Mouse (Mus musculus): ENCODE measurements around the gene Usb1. TPM values are rescaled to one million over a fixed set of nuclear protein-coding genes. Genes with fewer than 3 reads are reported as not detected.

The Usb1 gene
- total RNA-seq (2021): 10 to 100 TPM in 1 of 2 experiments, 1 to 10 TPM in 1; 9.8 to 13.1 TPM
- long read RNA-seq, experiment 1, transcript Usb1-201 (7 exons, 1,758 nt): major isoform, 10 of 11 reads
- long read RNA-seq, experiment 1, partial matches to known transcripts: 0 of 11 reads
- long read RNA-seq, experiment 1, other reads (novel, unspliced or antisense): 1 of 11 reads
- long read RNA-seq, experiment 2, partial matches to known transcripts: 0 of 8 reads
- long read RNA-seq, experiment 2, other reads (novel, unspliced or antisense): 3 of 8 reads

GRCm38 (mm10) chr8:95331720-95332436, at the start of gene Usb1, which contains the start of gene Zfp319:
Gene Usb1 (plus strand): TSS chr8:95332284.
Gene Zfp319 (minus strand): TSS chr8:95331950.
- Histone ChIP-seq H3K4me3 (peak within 1 kb of the TSS; percentile 96), H3K27ac (peak within 1 kb of the TSS; percentile 97)
- TF ChIP-seq CTCF (conservative IDR thresholded peaks at IDR 0.05): peak; percentile 74
- DNase-seq (ENCODE audit: low spot score in 2 of 2): peak; percentile 89 to 93

GRCm38 (mm10) chr8:95289066-95289650, 42.9 kb upstream of the Usb1 start:
- no peak overlapping the region for H3K4me3 ChIP-seq
- TF ChIP-seq CTCF (conservative IDR thresholded peaks at IDR 0.05): no peak

GRCm38 (mm10) chr8:95293172-95293571, 38.9 kb upstream of the Usb1 start:
- Histone ChIP-seq H3K4me3 (peak overlapping the region; percentile 39), H3K27ac (0 out of 2 replicates have a peak overlapping the region, but pooled peaks have one; percentile 29)
- DNase-seq (ENCODE audit: low spot score in 2 of 2): peak; percentile 21 to 37

More at GRCm38 (mm10) chr8:95289066-95289650, 42.9 kb upstream of the Usb1 start:
- DNase-seq (ENCODE audit: low spot score in 2 of 2): no peak
- H3K27ac ChIP-seq: no peak overlapping the region

GRCm38 (mm10) chr8:95293891-95294290, 38.2 kb upstream of the Usb1 start:
- H3K4me3 ChIP-seq: peak overlapping the region; percentile 39; the same call in 1 of the 2 replicates
- 0 out of 2 replicates have a peak overlapping the region, but pooled peaks have one; percentile 29 for H3K27ac ChIP-seq
- DNase-seq (ENCODE audit: low spot score in 2 of 2): no peak
- no peak for TF ChIP-seq CTCF (conservative IDR thresholded peaks at IDR 0.05)

More at GRCm38 (mm10) chr8:95293172-95293571, 38.9 kb upstream of the Usb1 start:
- TF ChIP-seq CTCF (conservative IDR thresholded peaks at IDR 0.05): no peak

- Histone ChIP-seq H3K4me3 (no peak overlapping the region), H3K27ac (no peak overlapping the region)
- peak; percentile 87 for TF ChIP-seq CTCF (conservative IDR thresholded peaks at IDR 0.05)
- no peak for DNase-seq (ENCODE audit: low spot score in 2 of 2)
These were observed 29.7 kb upstream of the Usb1 start for GRCm38 (mm10) chr8:95302410-95302809.

GRCm38 (mm10) chr8:95305526-95305925, 26.6 kb upstream of the Usb1 start:
- TF ChIP-seq CTCF (conservative IDR thresholded peaks at IDR 0.05): no peak
- no peak overlapping the region for H3K27ac ChIP-seq
- no peak for DNase-seq (ENCODE audit: low spot score in 2 of 2)
- H3K4me3 ChIP-seq: no peak overlapping the region

GRCm38 (mm10) chr8:95306431-95306830, 25.7 kb upstream of the Usb1 start, which contains the start of gene Cngb1:
Gene Cngb1 (minus strand): TSS chr8:95306585.
- no peak for DNase-seq (ENCODE audit: low spot score in 2 of 2)
- no peak for TF ChIP-seq CTCF (conservative IDR thresholded peaks at IDR 0.05)
- H3K27ac ChIP-seq: no peak within 1 kb of the TSS
- no peak within 1 kb of the TSS for H3K4me3 ChIP-seq

- TF ChIP-seq CTCF (conservative IDR thresholded peaks at IDR 0.05): no peak
- H3K27ac ChIP-seq: no peak within 1 kb of the TSS
- H3K4me3 ChIP-seq: no peak within 1 kb of the TSS
- no peak for DNase-seq (ENCODE audit: low spot score in 2 of 2)
These were observed 21.6 kb upstream of the Usb1 start, which contains the start of gene Tepp for GRCm38 (mm10) chr8:95310342-95310970. Gene Tepp (plus strand): TSS chr8:95310566.

- no peak overlapping the region for H3K27ac ChIP-seq
- no peak overlapping the region for H3K4me3 ChIP-seq
- TF ChIP-seq CTCF (conservative IDR thresholded peaks at IDR 0.05): peak; percentile 63
- DNase-seq (ENCODE audit: low spot score in 2 of 2): no peak
These were observed 19.2 kb upstream of the Usb1 start for GRCm38 (mm10) chr8:95312836-95313235.

GRCm38 (mm10) chr8:95313857-95314256, 18.2 kb upstream of the Usb1 start:
- TF ChIP-seq CTCF (conservative IDR thresholded peaks at IDR 0.05): no peak
- DNase-seq (ENCODE audit: low spot score in 2 of 2): no peak
- Histone ChIP-seq H3K27ac (no peak overlapping the region), H3K4me3 (no peak overlapping the region)

- Histone ChIP-seq H3K4me3 (no peak overlapping the region), H3K27ac (no peak overlapping the region)
- DNase-seq (ENCODE audit: low spot score in 2 of 2): no peak
- peak; percentile 51 for TF ChIP-seq CTCF (conservative IDR thresholded peaks at IDR 0.05)
These were observed 17.4 kb upstream of the Usb1 start for GRCm38 (mm10) chr8:95314707-95315106.

GRCm38 (mm10) chr8:95315350-95315749, 16.7 kb upstream of the Usb1 start:
- no peak overlapping the region for H3K4me3 ChIP-seq
- no peak for TF ChIP-seq CTCF (conservative IDR thresholded peaks at IDR 0.05)
- no peak for DNase-seq (ENCODE audit: low spot score in 2 of 2)
- H3K27ac ChIP-seq: no peak overlapping the region
